Mouse (Mus musculus) lung, postnatal 0 days (tissue): Measurements from ENCODE around the gene Cep97.

Experiments used
- CTCF ChIP-seq: IDR thresholded peaks from 2 replicates; pipeline ENCODE4 v1.5.1; 2016; ENCODE audit warnings: antibody characterized with exemption, mild to moderate bottlenecking
- EP300 ChIP-seq: IDR thresholded peaks from 2 replicates; pipeline ENCODE4 v1.6.1; 2016; ENCODE audit warnings: antibody characterized with exemption, mild to moderate bottlenecking, control low read depth

- peak; percentile 34; the same call in 1 of the 2 replicates for TF ChIP-seq CTCF
- TF ChIP-seq EP300 = no peak
These were observed 39.0 kb upstream of the Cep97 start, which contains the start of gene Zbtb11 for GRCm38 (mm10) chr16:55973431-55974255.
